Mouse (Mus musculus): ENCODE measurements at regions not wholly inside any gene's neighbourhood (a gene's known extent, or its start where the extent isn't known, plus 50 kb on each side); places are given as distances from the start of the nearest gene placed in this dataset.
A peak's percentile ranks its signal among the peaks of the same experiment; 100 is the strongest.

DNA sequence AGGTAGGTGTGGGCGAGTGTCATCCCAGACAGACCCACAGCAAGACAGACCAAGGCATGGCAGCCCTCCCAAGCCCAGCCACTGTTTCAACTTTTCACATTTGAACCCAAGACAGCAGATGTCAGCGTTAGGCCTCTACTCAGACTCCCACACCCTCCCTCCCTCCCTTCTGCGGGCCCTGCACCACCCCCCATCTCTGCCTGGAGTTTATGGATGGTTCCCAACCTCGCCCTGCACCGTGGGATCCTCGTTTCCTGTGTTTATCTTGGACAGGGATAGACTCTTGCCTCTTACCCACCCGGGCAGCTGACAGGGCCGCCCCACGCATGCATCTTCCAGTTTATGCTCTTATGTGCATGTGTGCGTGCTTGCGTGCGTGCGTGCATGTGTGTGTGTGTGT lies 85.2 kb upstream of the Zbtb40 start:
- WGBS, result 53% methylated on average over 13 of the region's 13 CpGs
- no peaks in the 10 kb centered on the region for H3K27me3 ChIP-seq
- H3K27ac ChIP-seq, result no peak overlapping the region
- no peak for ATAC-seq (ENCODE audit: insufficient number of reproducible peaks, insufficient read depth, low FRiP score, low TSS enrichment)
- H3K9me3 ChIP-seq, result no peaks in the 10 kb centered on the region
- peaks cover 11% of the 10 kb centered on the region for H3K4me1 ChIP-seq
- H3K36me3 ChIP-seq, result no peaks in the 10 kb centered on the region
- no peak overlapping the region for H3K4me2 ChIP-seq (replicated peaks)
- H3K4me3 ChIP-seq, result no peak overlapping the region
- H3K9ac ChIP-seq, result no peak overlapping the region

DNA sequence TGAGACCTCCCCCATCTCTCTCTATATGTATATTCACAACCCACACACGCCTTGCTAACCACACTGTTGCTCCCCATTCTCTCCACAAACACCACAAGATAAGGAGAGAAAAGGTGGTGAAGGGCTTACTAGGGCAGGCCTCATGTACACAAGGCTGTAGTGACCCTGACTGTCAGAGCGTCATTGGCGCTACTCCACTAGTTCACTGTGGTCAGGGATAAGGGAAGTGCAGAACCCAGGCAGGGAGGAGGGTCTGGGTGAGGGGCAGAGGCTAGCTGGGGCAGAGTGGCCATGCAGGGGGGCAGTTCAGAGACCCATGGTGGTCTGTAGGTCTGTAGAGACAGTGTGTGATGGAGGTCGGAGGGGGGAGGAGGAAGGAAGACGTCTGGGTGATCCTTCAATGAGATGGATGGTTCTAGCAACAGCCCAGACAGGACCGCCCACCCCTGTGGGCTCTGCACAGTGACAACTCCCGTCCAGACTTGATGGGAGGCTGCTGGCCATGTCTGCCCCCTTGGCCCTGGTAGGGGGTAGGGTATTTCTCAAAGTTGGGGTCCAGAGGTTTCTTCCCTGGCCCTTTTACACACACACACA lies 82.1 kb upstream of the Zbtb40 start:
- H3K4me2 ChIP-seq (replicated peaks), result no peak overlapping the region
- no peaks in the 10 kb centered on the region for H3K36me3 ChIP-seq
- no peak for ATAC-seq (ENCODE audit: insufficient number of reproducible peaks, insufficient read depth, low FRiP score, low TSS enrichment)
- 51% methylated on average over 7 of the region's 7 CpGs for WGBS
- no peaks in the 10 kb centered on the region for H3K9me3 ChIP-seq
- no peak overlapping the region for H3K4me3 ChIP-seq
- H3K27me3 ChIP-seq, result no peaks in the 10 kb centered on the region
- peaks cover 14% of the 10 kb centered on the region for H3K4me1 ChIP-seq
- no peak overlapping the region for H3K27ac ChIP-seq
- no peak overlapping the region for H3K9ac ChIP-seq

DNA sequence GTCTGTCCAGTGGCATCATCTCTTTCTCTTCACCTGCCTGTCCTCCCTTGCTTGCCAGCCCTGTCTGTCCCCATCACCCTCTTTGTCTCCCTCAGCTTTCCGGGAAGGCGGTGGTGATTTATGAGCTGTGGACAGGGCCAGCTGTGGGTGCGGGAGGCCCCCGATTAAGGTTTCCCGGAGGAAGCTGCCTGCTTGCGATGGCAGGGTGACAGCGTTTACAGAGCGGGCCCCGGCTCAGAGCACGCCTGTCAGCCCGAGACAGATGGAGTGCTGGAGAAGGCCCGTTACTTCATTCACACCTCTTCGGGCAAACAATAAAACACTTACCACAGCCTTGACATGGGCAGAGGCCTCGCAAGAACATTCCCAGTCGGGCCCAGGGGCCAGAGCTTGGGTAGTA lies 79.6 kb upstream of the Zbtb40 start:
- no peaks in the 10 kb centered on the region for H3K36me3 ChIP-seq
- 0 out of 2 replicates have a peak, but pooled peaks cover 2% of the 10 kb centered on the region for H3K4me1 ChIP-seq
- H3K27ac ChIP-seq, result no peak overlapping the region
- no peak overlapping the region for H3K4me3 ChIP-seq
- H3K9me3 ChIP-seq, result no peaks in the 10 kb centered on the region
- no peak for ATAC-seq (ENCODE audit: insufficient number of reproducible peaks, insufficient read depth, low FRiP score, low TSS enrichment)
- no peak overlapping the region for H3K4me2 ChIP-seq (replicated peaks)
- H3K27me3 ChIP-seq, result no peaks in the 10 kb centered on the region
- WGBS, result 73% methylated on average over 15 of the region's 15 CpGs
- no peak overlapping the region for H3K9ac ChIP-seq

DNA sequence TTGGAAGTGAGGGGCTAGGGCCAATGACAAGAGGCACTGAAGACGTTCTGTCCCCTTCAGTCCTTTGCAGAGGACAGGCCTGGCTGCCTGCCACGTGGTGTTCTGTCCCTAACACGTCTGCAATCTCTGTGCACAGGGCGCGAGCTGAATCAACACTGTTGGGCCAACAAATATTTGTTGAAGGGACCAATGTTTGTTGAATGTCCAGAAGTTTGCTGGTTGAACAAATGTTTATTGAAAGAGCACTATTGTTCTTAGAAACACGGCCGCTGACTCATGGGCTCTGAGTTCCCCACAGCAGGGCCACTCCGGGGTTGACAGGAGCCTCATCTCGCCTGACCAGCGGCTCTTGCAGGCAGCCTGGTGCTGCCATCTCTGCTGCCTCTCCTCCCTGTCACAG lies 73.1 kb upstream of the Zbtb40 start:
- no peak for ATAC-seq (ENCODE audit: insufficient number of reproducible peaks, insufficient read depth, low FRiP score, low TSS enrichment)
- no peaks in the 10 kb centered on the region for H3K36me3 ChIP-seq
- H3K4me2 ChIP-seq (replicated peaks), result no peak overlapping the region
- H3K4me1 ChIP-seq, result peaks cover 9% of the 10 kb centered on the region; the same call in 1 of the 2 replicates
- no peak overlapping the region for H3K27ac ChIP-seq
- no peak overlapping the region for H3K9ac ChIP-seq
- no peaks in the 10 kb centered on the region for H3K9me3 ChIP-seq
- H3K27me3 ChIP-seq, result no peaks in the 10 kb centered on the region
- WGBS, result 57% methylated on average over 10 of the region's 10 CpGs
- H3K4me3 ChIP-seq, result no peak overlapping the region

DNA sequence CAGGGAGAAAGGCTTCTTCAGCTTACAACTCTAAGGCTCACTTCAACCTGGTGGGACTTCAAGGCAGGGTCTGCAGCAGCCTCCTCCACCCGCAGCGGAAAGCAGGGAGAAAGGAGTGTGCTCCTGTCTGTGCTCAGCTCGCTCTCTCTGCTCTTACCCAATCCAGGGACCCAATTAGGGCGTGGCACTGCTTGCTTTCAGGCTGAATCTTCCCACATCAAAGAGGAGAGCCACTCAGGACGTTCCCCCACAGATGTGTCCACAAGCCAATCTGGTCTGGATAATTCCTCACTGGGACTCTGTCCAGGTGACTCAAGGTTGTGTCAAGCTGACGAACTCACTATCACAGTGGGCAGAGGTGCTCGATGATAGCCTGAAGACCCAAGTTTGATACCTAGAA lies 72.0 kb upstream of the Zbtb40 start:
- Histone ChIP-seq H3K27me3 (no peaks in the 10 kb centered on the region), H3K36me3 (no peaks in the 10 kb centered on the region), H3K27ac (no peak overlapping the region), H3K9ac (no peak overlapping the region), H3K4me1 (peaks cover 9% of the 10 kb centered on the region; the same call in 1 of the 2 replicates), H3K9me3 (no peaks in the 10 kb centered on the region), H3K4me2 (replicated peaks) (no peak overlapping the region), H3K4me3 (no peak overlapping the region)
- WGBS, result 69% methylated on average over 7 of the region's 7 CpGs
- ATAC-seq (ENCODE audit: insufficient number of reproducible peaks, insufficient read depth, low FRiP score, low TSS enrichment), result no peak

DNA sequence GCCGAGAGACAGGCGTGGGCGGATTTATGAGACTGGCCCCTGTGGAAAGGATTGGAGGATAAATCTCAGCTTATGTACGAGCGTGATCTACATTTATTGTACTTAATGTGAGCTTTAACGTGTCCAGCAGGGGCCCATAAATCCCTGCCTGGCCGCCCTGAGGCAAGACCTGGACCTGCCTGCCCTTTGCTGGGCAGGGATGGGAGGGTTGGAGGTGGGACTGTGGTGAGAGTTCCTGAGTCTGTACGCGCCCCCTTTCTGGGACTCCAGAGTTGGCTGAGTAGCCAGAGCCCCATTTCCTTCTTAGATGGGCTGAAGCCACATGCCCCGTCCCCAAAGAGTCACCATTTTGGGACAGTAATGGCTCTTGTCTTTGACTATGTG lies 69.7 kb upstream of the Zbtb40 start:
- WGBS, result 17% methylated on average over 10 of the region's 10 CpGs
- Histone ChIP-seq H3K36me3 (no peaks in the 10 kb centered on the region), H3K9ac (peak overlapping the region; percentile 39; the same call in 1 of the 2 replicates), H3K9me3 (no peaks in the 10 kb centered on the region), H3K27ac (no peak overlapping the region), H3K4me2 (replicated peaks) (peak overlapping the region; percentile 48), H3K4me3 (peak overlapping the region; percentile 32), H3K27me3 (no peaks in the 10 kb centered on the region), H3K4me1 (peaks cover 12% of the 10 kb centered on the region; the same call in 1 of the 2 replicates)
- ATAC-seq (ENCODE audit: insufficient number of reproducible peaks, insufficient read depth, low FRiP score, low TSS enrichment), result no peak

DNA sequence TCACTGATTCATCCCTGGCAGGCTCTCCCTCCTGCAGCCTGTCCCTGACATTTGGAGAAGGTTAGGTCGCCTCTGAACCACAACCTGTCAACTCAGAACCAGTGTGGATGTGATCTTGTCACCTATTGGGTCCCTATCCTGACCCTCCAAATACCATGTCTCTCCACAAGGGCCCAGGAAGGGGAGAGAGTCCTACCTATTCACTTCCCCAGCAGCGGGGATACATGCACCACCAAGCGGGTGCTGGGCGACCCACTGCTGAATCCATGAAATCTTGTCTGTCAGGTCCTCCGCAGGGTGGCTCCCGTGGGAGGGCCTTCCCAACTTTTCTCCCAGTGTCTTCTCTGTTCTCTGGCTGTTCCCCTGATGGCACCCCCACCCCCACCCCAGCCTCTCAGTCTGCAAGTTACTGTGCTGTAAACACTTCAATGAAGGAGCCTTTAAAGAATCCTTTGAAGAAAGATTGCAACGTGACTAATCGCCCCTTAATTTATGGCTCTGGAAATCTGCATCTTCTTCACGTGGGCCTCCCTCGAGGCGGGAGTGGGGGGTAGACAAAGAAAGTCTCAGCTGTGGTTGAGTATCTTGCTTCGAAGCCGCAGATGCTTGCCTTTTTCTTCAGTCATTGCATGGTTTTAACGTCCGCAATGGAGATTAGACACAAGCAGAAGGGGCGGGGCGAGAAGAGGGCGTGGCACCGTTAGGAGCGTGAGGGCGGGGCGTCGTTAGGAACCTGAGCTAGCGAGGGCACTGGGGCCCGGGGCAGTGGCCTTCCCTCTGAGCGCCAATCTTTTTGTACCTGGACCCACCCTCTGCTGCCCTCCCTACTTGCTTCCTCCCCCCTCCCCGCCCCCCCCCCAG lies 69.1 kb upstream of the Zbtb40 start:
- H3K4me1 ChIP-seq, result peaks cover 12% of the 10 kb centered on the region; the same call in 1 of the 2 replicates
- peak overlapping the region; percentile 69 for H3K27ac ChIP-seq
- peak overlapping the region; percentile 39; the same call in 1 of the 2 replicates for H3K9ac ChIP-seq
- H3K4me2 ChIP-seq (replicated peaks), result peak overlapping the region; percentile 48
- ATAC-seq (ENCODE audit: insufficient number of reproducible peaks, insufficient read depth, low FRiP score, low TSS enrichment), result peak; percentile 77
- no peaks in the 10 kb centered on the region for H3K27me3 ChIP-seq
- H3K4me3 ChIP-seq, result peak overlapping the region; percentile 32
- no peaks in the 10 kb centered on the region for H3K36me3 ChIP-seq
- H3K9me3 ChIP-seq, result no peaks in the 10 kb centered on the region
- 2% methylated on average over 26 of the region's 27 CpGs for WGBS

DNA sequence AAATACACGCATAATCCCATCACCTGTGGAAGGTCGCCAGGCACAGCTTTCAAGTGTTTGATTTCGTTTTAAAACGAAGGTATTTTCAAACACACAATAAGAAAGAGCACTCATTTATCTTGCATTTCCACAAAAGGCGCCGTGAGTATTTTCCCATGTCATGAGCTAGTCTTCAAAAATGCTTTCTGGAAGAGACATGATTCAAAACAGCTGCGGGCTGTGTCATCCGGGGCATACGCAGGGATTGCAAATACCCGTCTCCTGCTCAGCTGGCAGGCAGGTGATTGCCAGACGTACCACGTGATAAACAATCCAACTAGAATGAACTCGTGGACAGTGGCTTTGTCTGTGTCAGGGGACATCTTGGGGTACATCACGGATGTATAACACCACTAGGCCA lies 66.5 kb upstream of the Zbtb40 start:
- 66% methylated on average over 14 of the region's 14 CpGs for WGBS
- no peak for ATAC-seq (ENCODE audit: insufficient number of reproducible peaks, insufficient read depth, low FRiP score, low TSS enrichment)

DNA sequence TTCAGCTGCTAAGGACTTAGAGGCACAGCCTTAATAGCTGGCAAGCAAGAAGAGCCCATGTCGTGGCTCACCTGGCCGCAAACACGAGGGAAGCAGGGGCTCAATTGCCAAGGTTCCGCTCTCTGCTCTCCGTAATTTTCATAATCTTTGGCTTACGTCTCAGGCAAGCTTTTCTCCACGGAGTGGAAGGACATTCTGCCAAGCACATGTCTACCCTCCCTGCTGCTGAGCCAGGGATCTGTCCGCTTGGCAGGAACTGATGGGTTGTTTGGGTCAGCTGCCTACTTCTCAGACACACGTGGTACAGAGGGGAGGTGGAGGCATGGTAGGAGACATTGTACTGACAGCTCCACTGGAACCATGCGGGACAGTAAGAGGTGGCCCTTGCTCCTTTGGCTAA lies 61.7 kb upstream of the Zbtb40 start:
- Histone ChIP-seq H3K27me3 (no peaks in the 10 kb centered on the region), H3K9me3 (no peaks in the 10 kb centered on the region), H3K27ac (no peak overlapping the region), H3K36me3 (no peaks in the 10 kb centered on the region), H3K4me3 (no peak overlapping the region), H3K4me1 (0 out of 2 replicates have a peak, but pooled peaks cover 5% of the 10 kb centered on the region), H3K4me2 (replicated peaks) (no peak overlapping the region), H3K9ac (no peak overlapping the region)
- 72% methylated on average over 10 of the region's 10 CpGs for WGBS
- ATAC-seq (ENCODE audit: insufficient number of reproducible peaks, insufficient read depth, low FRiP score, low TSS enrichment), result no peak

More for the DNA sequence above, 66.5 kb upstream of the Zbtb40 start:
- H3K27ac ChIP-seq, result no peak overlapping the region
- peaks cover 12% of the 10 kb centered on the region; the same call in 1 of the 2 replicates for H3K4me1 ChIP-seq
- no peak overlapping the region for H3K4me2 ChIP-seq (replicated peaks)
- no peaks in the 10 kb centered on the region for H3K9me3 ChIP-seq
- no peak overlapping the region for H3K9ac ChIP-seq
- no peaks in the 10 kb centered on the region for H3K27me3 ChIP-seq
- H3K4me3 ChIP-seq, result no peak overlapping the region
- H3K36me3 ChIP-seq, result no peaks in the 10 kb centered on the region

DNA sequence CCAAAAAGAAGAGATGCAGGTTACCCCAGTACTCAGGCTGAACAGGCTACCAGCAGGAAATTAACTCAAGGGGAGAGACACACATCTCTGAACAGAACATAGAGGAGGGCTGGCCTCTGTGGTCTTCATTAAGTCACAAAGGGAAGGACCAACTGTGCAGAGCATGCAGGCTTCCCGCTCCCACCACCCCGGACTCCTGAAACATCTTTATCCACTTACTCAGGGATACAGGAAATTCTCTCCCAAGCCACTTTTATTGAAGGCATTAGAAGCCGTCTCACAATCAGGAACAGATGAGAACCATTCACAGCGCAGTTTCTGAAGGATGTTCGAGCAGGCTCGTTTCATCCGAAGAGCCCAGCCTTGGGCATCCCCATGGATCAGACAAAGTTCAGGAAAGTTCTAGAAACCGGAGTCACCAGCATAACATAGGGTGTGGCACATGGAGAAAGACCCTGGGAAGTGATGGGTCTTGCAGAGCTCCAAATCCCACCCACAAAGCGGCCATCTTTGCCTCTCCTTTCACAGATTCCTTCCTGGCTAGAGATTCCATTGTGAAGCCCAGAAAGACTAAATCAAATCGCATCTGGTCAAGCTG lies 55.9 kb upstream of the Zbtb40 start:
- H3K4me3 ChIP-seq, result no peak overlapping the region
- H3K9me3 ChIP-seq, result no peaks in the 10 kb centered on the region
- H3K9ac ChIP-seq, result no peak overlapping the region
- WGBS, result 51% methylated on average over 10 of the region's 10 CpGs
- H3K36me3 ChIP-seq, result no peaks in the 10 kb centered on the region
- H3K4me2 ChIP-seq (replicated peaks), result no peak overlapping the region
- H3K27me3 ChIP-seq, result no peaks in the 10 kb centered on the region
- H3K4me1 ChIP-seq, result peaks cover 16% of the 10 kb centered on the region; the same call in 1 of the 2 replicates
- ATAC-seq (ENCODE audit: insufficient number of reproducible peaks, insufficient read depth, low FRiP score, low TSS enrichment), result peak; percentile 71; the same call in 1 of the 2 replicates
- peak overlapping the region; percentile 70 for H3K27ac ChIP-seq

DNA sequence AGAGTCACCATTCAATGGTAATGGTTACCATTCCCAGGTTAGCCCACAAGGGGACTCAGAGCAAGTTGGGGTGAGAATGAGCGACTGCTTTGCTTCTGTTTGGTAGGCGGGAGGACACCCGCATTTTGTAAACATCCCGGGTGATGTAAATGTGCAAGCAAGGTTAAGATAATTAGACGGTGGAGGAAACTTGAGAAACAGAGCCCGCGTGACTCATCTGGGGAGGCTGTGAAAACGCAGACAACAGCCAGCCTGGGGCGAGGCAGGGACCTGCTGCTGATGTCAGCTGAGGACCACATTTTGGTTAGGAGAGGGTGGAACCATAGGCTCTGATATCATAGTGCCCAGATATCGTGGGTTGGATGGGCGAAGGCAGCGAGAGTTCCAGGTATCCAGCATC lies 52.6 kb upstream of the Zbtb40 start:
- peaks cover 21% of the 10 kb centered on the region; the same call in 1 of the 2 replicates for H3K4me1 ChIP-seq
- no peak overlapping the region for H3K4me2 ChIP-seq (replicated peaks)
- H3K4me3 ChIP-seq, result no peak overlapping the region
- no peak overlapping the region for H3K27ac ChIP-seq
- H3K9me3 ChIP-seq, result no peaks in the 10 kb centered on the region
- no peaks in the 10 kb centered on the region for H3K27me3 ChIP-seq
- no peaks in the 10 kb centered on the region for H3K36me3 ChIP-seq
- no peak overlapping the region for H3K9ac ChIP-seq
- WGBS, result 83% methylated on average over 12 of the region's 12 CpGs
- ATAC-seq (ENCODE audit: insufficient number of reproducible peaks, insufficient read depth, low FRiP score, low TSS enrichment), result no peak

DNA sequence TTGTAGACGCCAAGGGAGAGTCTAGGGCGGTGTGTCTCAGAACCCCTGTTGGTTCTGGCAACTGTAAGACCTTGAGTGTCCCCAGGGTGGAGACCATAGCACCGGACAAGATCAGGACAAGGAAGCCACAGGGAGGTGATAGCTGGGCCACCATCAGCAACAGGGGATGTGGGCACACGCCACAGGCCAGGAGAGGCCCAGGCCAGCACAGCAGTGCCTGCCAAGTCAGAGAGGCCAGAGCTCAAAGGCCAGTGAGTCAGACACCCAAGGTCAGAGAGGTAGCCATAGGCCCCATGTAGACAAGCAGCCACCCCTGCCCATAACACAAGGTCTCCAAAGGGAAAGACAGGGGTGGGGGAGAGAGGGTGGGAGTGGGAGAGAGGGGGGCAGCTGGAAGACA lies 52.2 kb upstream of the Zbtb40 start:
- peaks cover 21% of the 10 kb centered on the region; the same call in 1 of the 2 replicates for H3K4me1 ChIP-seq
- H3K4me3 ChIP-seq, result no peak overlapping the region
- no peaks in the 10 kb centered on the region for H3K36me3 ChIP-seq
- no peak overlapping the region for H3K27ac ChIP-seq
- no peaks in the 10 kb centered on the region for H3K27me3 ChIP-seq
- no peak overlapping the region for H3K4me2 ChIP-seq (replicated peaks)
- H3K9me3 ChIP-seq, result no peaks in the 10 kb centered on the region
- 89% methylated on average over 4 of the region's 4 CpGs for WGBS
- ATAC-seq (ENCODE audit: insufficient number of reproducible peaks, insufficient read depth, low FRiP score, low TSS enrichment), result no peak
- no peak overlapping the region for H3K9ac ChIP-seq

All from embryonic facial prominence, embryonic 12.5 days (tissue).